Mouse (Mus musculus) cortical plate, adult 2 months (tissue): Measurements from ENCODE around the gene Olfr142.

Source experiments
- CTCF ChIP-seq: fragments of 200-500 bp; IDR thresholded peaks from 2 replicates; pipeline ENCODE4 v1.5.1; 2011; ENCODE audit warnings: mild to moderate bottlenecking, control low read depth, low read length; ENCODE audit not compliant: insufficient read depth; ENCODE audit errors: extremely low read depth
- POLR2A ChIP-seq: fragments of 200-500 bp; IDR thresholded peaks from 2 replicates; pipeline ENCODE4 v1.6.1; 2011; ENCODE audit warnings: mild to moderate bottlenecking, low read length, control low read depth; ENCODE audit not compliant: insufficient read depth; ENCODE audit errors: extremely low read depth

DNA sequence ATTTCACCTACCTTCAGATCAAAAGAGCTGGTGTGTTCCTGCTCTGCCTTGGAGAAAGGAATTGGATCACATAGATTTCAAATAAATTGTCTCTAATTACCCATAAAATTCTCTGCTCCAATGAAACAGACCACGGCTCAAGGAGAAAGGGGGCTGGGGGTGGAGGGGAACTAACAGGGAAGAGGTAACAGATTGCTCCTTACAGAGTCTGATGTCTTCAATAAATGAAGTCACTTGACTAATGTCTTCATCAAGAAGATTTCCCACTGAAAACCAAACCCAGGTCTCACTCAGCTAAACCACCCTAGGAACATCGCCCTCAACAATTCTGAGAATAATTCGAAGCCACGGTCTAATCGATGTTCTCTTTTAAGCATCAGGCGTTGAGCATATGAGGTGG, 35.3 kb upstream of the Olfr142 start, which contains the start of gene Olfr1272:
- TF ChIP-seq CTCF (no peak), POLR2A (no peak)
